Mouse (Mus musculus) heart, embryonic 10.5 days (tissue): ENCODE data around the gene Dock4. TPM values are rescaled to one million over a fixed set of nuclear protein-coding genes. Genes with fewer than 3 reads are reported as not detected.

Source experiments
- DNase-seq: peaks from one replicate; pipeline ENCODE4 v3.0.0-alpha.2; 2017; ENCODE audit warnings: low spot score
- H3K27ac ChIP-seq: fragments of 300-500 bp; sonication (generic); 2 replicates; pipeline ENCODE4 v1.5.1; 2016; ENCODE audit warnings: mild to moderate bottlenecking
- H3K27me3 ChIP-seq: fragments of 300-500 bp; sonication (generic); 2 replicates; pipeline ENCODE4 v1.6.1; 2016; ENCODE audit warnings: mild to moderate bottlenecking; ENCODE audit not compliant: poor library complexity, insufficient read depth, severe bottlenecking
- H3K36me3 ChIP-seq: fragments of 300-500 bp; sonication (generic); 2 replicates; pipeline ENCODE4 v1.6.1; 2016; ENCODE audit warnings: mild to moderate bottlenecking, moderate library complexity
- H3K4me1 ChIP-seq: fragments of 300-500 bp; sonication (generic); 2 replicates; pipeline ENCODE4 v1.6.1; 2016; ENCODE audit warnings: mild to moderate bottlenecking
- H3K4me3 ChIP-seq: fragments of 300-500 bp; sonication (generic); 2 replicates; pipeline ENCODE4 v1.5.1; 2016; ENCODE audit warnings: mild to moderate bottlenecking, moderate library complexity
- H3K9me3 ChIP-seq: fragments of 300-500 bp; sonication (generic); 2 replicates; pipeline ENCODE4 v1.6.1; 2016; ENCODE audit warnings: mild to moderate bottlenecking, moderate library complexity
- WGBS: fragments of 180-500 bp; shearing (Covaris S2); methylation state at CpG from one replicate; pipeline ENCODE4 v1.1.7; 2016; 5-methylcytosine and 5-hydroxymethylcytosine counted together
- polyA plus RNA-seq: library from polyadenylated mRNA; unstranded; fragments of >200 nt; fragmentation: Nextera tagmentation; extraction: Ambion mirVana; gene quantifications from 2 replicates; pipeline ENCODE4 v1.2.1, GENCODE M21; 2016

Gene Dock4
- polyA plus RNA-seq, 1 experiment from 2014 or later, result 10.5 TPM

DNA sequence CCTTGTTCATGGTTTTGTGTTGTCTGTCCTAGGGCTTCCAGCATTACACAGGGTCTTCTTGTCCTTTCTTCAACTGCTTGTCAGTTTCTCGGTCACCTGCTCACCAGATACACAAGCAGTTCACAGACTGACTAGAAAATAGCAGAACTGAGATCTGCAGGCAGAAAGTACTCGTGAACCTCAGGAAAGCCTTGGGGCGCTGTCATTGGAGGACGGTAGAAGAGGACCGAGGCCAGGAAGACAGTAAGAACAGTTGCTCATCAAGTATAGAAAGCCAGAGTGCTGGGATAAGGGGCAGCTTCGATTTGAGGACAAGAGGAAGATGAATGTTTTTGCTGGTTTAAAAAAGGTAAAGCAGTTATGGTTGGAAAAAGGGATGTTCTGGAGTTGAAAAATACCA is 92.6 kb downstream of the Dock4 start:
- H3K4me3 ChIP-seq, result no peak overlapping the region
- no peaks in the 10 kb centered on the region for H3K4me1 ChIP-seq
- DNase-seq, result no peak
- no peak overlapping the region for H3K27ac ChIP-seq
- no peaks in the 10 kb centered on the region for H3K9me3 ChIP-seq
- no peaks in the 10 kb centered on the region for H3K27me3 ChIP-seq
- no peaks in the 10 kb centered on the region for H3K36me3 ChIP-seq
- 81% methylated on average over 6 of the region's 6 CpGs for whole genome bisulfite sequencing

DNA sequence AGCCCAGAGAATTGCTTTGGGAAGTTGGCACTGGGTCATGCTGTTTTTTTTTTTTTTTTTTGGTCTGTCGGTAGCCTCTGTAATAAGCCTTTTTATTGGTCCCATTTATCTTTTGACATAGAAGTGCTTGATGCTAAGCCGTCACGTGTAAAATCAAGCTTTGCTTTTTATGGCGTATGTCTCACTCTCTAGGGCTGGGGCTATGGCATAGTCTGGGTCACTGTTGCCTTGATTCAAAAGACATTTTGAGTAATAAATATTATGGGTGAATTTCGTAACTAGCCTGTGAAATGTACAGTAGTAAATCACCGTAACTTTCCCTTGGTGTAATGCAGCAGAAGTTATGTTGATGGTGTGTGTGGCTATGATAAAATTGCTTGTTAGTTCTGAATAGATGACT is 93.0 kb downstream of the Dock4 start:
- Histone ChIP-seq H3K27ac (no peak overlapping the region), H3K4me3 (no peak overlapping the region), H3K27me3 (no peaks in the 10 kb centered on the region), H3K9me3 (no peaks in the 10 kb centered on the region), H3K36me3 (no peaks in the 10 kb centered on the region), H3K4me1 (no peaks in the 10 kb centered on the region)
- no peak for DNase-seq
- WGBS, result 88% methylated on average over 6 of the region's 6 CpGs

DNA sequence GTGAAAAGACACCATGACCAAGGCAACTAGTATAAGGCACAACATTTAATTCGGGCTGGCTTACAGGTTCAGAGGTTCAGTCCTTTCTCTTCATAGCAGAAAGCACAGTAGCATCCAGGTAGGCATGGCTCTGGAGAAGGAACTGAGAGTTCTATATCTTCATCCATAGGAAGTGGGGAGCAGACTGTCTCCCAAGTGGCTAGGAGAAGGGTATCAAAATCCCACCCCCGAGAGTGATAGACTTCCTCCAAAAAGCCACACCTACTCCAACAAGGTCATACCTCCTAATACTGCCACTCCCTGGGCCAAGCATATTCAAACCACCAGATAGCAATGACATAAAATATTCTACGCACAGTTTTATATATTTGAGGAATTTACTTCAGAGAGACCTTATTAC is 98.5 kb downstream of the Dock4 start:
- Histone ChIP-seq H3K27me3 (no peaks in the 10 kb centered on the region), H3K4me1 (no peaks in the 10 kb centered on the region), H3K27ac (no peak overlapping the region), H3K9me3 (no peaks in the 10 kb centered on the region), H3K36me3 (no peaks in the 10 kb centered on the region), H3K4me3 (no peak overlapping the region)
- DNase-seq, result no peak
- WGBS, result 78% methylated on average over 3 of the region's 3 CpGs

DNA sequence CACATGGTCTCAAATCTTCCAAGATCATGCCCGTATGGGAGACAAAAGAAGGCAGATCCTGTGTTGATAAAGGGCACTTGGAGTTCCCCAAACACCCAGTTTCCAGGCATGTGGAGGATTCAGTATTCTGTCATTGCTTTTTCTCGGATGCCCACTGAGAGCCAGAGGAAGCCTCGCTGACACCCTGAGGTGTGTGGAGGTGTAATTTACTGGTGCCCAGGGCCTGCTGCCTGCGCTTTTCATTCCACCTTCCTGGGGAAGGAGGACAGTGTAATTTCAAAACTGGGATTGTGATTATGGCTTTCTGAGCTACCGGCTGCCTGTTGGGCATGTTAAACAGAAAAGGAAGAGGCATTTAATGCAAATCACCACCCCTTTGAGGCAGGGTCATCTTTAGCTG is 101.1 kb downstream of the Dock4 start:
- no peaks in the 10 kb centered on the region for H3K36me3 ChIP-seq
- 46% methylated on average over 5 of the region's 5 CpGs for WGBS
- no peak overlapping the region for H3K27ac ChIP-seq
- H3K4me3 ChIP-seq, result no peak overlapping the region
- H3K27me3 ChIP-seq, result no peaks in the 10 kb centered on the region
- H3K4me1 ChIP-seq, result no peaks in the 10 kb centered on the region
- no peak for DNase-seq
- H3K9me3 ChIP-seq, result no peaks in the 10 kb centered on the region

DNA sequence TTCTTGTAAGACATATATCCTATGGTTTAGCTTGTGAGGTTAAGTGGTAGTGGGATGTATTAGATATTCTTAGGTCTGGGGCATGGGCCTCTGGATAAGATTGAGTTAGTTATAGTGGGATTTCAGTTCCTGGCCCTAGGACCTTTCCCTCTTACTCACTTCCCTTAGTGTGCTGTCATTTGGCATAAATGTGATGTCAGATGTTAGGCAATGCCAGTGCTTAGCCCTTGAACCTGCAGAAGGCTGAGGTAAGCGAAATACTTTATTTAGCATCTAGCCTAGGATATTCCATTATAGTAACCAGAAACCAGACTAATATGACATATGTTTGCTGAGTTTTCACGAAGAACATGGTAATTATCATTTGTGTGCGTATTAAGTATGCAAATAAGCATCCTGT is 105.6 kb downstream of the Dock4 start:
- Histone ChIP-seq H3K4me3 (no peak overlapping the region), H3K27ac (no peak overlapping the region), H3K27me3 (no peaks in the 10 kb centered on the region), H3K9me3 (no peaks in the 10 kb centered on the region), H3K36me3 (no peaks in the 10 kb centered on the region), H3K4me1 (no peaks in the 10 kb centered on the region)
- no peak for DNase-seq
- 82% methylated on average over 3 of the region's 3 CpGs for WGBS

DNA sequence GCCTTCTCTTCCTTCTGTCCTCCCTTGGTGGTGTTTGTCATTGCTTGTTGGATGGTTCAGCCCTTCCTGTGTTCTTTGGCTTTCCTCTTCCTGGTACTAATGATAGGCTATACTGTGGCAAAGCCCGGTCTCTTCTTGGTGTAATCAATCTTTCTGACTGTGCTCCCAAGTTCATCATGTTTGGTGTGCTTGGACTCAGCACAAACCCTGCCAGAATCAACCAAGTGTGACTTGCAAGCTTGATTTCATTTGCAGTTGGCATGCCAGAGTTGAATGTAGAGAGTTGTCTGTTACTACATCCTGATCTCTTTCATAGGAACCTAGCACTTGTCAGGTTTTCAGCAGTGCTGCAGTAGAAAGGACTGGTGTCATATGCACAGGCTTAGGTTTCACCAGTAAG is 106.4 kb downstream of the Dock4 start:
- DNase-seq, result no peak
- H3K4me1 ChIP-seq, result no peaks in the 10 kb centered on the region
- no peaks in the 10 kb centered on the region for H3K27me3 ChIP-seq
- H3K9me3 ChIP-seq, result no peaks in the 10 kb centered on the region
- no peak overlapping the region for H3K27ac ChIP-seq
- H3K36me3 ChIP-seq, result no peaks in the 10 kb centered on the region
- 71% methylated on average over 1 of the region's 1 CpGs for WGBS
- H3K4me3 ChIP-seq, result no peak overlapping the region

DNA sequence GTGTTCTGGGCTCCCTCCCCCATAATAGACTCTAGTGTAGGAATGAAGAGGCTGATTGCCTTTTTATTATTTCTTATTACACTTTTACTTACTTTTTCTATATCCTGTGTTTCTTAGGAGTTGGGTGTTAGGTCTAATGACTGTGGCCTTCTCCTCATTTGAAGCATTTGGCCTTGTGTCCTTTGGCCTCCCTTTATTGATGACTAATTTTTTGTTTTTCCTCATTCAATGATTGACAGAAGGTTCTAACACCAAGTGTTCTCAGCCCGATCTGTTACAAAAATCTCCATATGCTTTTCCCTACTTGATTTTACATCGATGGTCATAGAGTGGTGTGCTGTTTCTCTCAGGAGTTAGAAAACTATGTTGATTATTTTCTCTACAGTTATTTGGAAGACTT is 108.2 kb downstream of the Dock4 start:
- H3K27me3 ChIP-seq, result no peaks in the 10 kb centered on the region
- WGBS, result 84% methylated on average over 2 of the region's 2 CpGs
- H3K36me3 ChIP-seq, result no peaks in the 10 kb centered on the region

DNA sequence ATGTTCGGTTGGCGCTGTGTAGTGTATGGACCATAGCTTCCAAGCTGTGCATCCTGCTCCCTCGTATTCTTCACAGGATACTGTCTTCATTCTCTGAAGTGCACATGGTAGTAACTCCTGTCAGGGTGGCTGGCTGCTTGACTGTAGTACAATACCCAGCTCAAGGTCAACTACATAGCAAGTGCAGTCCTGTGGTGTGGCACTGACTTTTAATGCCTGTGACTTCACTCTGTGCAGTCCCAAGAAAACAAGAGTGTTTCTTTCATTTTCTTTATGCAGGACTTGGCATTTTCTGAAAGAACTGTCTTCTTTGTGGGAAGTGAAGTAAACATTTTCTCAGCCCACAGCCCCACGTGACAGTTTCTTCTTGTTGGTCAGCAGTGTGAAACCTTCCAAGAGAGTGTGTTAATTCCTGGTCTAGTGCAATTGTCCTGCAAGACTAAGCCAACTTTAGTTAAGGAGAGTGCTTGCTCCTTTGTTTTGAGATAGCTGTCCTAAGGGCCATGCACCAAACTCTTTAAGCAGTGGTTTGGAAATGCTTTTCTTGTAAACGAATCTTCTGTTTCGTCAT is 109.3 kb downstream of the Dock4 start:
- H3K4me1 ChIP-seq, result no peaks in the 10 kb centered on the region
- H3K36me3 ChIP-seq, result no peaks in the 10 kb centered on the region
- H3K9me3 ChIP-seq, result no peaks in the 10 kb centered on the region
- WGBS, result 86% methylated on average over 6 of the region's 6 CpGs
- no peak overlapping the region for H3K27ac ChIP-seq
- H3K27me3 ChIP-seq, result no peaks in the 10 kb centered on the region
- DNase-seq, result no peak
- no peak overlapping the region for H3K4me3 ChIP-seq

More for the DNA sequence above, 108.2 kb downstream of the Dock4 start:
- H3K27ac ChIP-seq, result no peak overlapping the region
- no peak overlapping the region for H3K4me3 ChIP-seq
- H3K4me1 ChIP-seq, result no peaks in the 10 kb centered on the region
- H3K9me3 ChIP-seq, result no peaks in the 10 kb centered on the region
- no peak for DNase-seq

DNA sequence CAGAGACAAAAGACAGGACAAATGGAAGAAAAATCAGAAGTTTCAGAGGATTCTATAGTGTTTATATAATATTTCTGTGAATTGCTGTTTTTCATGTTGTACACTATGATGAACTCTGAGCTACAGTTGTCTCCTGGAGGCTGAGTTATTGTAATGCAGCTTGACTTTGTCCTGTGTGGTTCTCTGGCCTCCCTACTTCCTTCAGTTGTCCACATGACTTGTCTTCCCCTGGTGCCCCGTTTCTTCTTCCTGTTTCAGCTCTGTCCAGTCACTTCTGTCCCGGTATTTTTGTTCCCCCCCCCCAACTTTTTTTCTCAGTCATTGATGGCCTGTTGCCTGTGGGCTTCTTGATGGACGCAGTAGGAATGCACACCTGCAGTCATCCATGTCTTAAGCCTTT is 112.8 kb downstream of the Dock4 start:
- DNase-seq, result no peak
- Histone ChIP-seq H3K4me1 (no peaks in the 10 kb centered on the region), H3K36me3 (no peaks in the 10 kb centered on the region), H3K27me3 (no peaks in the 10 kb centered on the region), H3K4me3 (no peak overlapping the region), H3K27ac (no peak overlapping the region), H3K9me3 (no peaks in the 10 kb centered on the region)
- 61% methylated on average over 3 of the region's 3 CpGs for WGBS

DNA sequence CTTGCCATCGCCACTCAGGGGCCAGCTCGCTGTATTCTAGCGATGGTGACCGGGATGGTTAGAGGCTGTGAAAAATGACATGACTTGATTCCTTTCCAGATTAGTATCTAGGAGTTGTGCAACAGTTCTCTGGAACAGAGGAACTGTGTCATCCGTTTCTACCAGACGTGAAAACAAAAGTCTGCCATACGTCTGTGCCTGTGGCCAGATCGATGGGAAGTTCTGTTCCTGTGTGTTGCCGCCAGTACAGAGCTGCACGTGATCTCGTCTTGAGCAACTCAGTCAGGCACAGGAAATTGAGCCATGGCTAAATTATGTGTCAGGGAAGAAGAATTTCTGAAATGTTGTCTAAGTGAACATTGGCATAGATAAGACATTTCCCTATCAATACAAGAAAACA is 113.4 kb downstream of the Dock4 start:
- Histone ChIP-seq H3K4me3 (no peak overlapping the region), H3K4me1 (no peaks in the 10 kb centered on the region), H3K27ac (no peak overlapping the region), H3K36me3 (no peaks in the 10 kb centered on the region), H3K27me3 (no peaks in the 10 kb centered on the region), H3K9me3 (no peaks in the 10 kb centered on the region)
- WGBS, result 66% methylated on average over 11 of the region's 11 CpGs
- DNase-seq, result no peak

DNA sequence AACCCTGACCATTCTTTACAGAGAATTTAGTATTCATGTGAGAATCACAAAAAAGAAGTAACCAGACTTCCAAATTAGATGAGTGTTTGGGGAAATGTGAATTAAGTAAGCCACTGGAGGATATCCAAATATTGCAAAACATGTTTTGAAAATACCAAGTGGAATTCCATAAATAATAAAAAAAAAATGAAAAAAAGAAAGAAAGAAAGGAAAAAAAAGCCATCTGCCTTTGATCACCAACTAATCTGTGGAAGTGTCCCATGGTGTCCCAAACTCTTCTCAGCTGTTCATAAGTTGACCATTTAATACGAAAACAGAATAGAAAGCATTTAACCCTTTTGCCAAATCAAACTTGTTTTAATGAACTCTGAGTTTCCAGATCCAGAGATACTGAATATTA is 118.0 kb downstream of the Dock4 start:
- H3K27me3 ChIP-seq, result no peaks in the 10 kb centered on the region
- H3K9me3 ChIP-seq, result no peaks in the 10 kb centered on the region
- no peak for DNase-seq
- no peak overlapping the region for H3K27ac ChIP-seq
- H3K4me1 ChIP-seq, result no peaks in the 10 kb centered on the region; the same call in 1 of the 2 replicates
- H3K4me3 ChIP-seq, result no peak overlapping the region
- H3K36me3 ChIP-seq, result no peaks in the 10 kb centered on the region
- 90% methylated on average over 1 of the region's 1 CpGs for WGBS

DNA sequence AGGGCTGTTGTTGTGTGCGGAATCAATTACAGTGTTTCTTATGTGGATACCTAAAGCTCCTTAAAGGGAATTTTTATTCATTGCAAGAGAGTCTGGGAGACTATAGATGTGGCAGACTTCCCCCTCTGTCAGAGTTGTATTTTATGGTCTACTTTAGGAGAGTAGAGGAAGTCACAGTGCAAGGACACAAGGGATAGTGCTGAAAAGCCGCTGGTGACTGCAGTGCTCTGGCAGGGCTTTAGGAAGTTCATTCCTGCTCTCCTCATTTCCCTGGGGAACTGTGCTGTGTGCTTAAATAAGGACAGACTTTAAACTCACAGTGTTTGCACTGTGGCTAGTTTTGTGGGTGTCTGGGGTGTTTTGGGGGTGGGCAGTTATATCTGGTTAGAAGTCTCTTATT is 118.5 kb downstream of the Dock4 start:
- Histone ChIP-seq H3K9me3 (no peaks in the 10 kb centered on the region), H3K4me1 (no peaks in the 10 kb centered on the region; the same call in 1 of the 2 replicates), H3K36me3 (no peaks in the 10 kb centered on the region), H3K27ac (no peak overlapping the region), H3K4me3 (no peak overlapping the region), H3K27me3 (no peaks in the 10 kb centered on the region)
- DNase-seq, result no peak
- 64% methylated on average over 2 of the region's 2 CpGs for WGBS

DNA sequence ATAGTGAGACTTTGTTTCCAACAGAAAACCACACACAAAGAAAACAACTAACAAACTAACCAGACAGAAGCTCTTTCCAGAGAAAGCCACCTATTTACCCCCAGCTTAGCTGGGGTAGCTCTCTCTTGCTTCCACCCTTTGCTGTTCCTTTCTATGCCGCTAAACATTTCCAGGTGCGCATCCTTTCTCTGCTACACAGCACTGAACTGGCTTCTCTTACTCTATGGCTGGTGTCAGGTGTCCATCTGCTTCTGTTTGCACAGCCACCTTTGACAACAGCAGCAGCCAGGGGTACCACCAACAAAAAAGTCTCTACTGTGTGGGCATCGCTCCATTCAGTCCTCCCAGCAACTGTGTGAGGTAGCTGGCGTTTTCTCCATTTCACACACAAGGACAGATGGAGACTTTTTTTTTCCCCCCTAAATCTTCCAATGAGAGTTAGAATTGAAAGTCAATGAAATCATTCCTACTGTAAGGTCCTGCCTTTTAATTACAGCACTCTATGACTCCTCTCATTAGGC is 122.7 kb downstream of the Dock4 start:
- no peaks in the 10 kb centered on the region for H3K9me3 ChIP-seq
- no peak overlapping the region for H3K4me3 ChIP-seq
- 85% methylated on average over 4 of the region's 4 CpGs for WGBS
- peaks cover 4% of the 10 kb centered on the region; the same call in 1 of the 2 replicates for H3K4me1 ChIP-seq
- no peak overlapping the region for H3K27ac ChIP-seq
- no peaks in the 10 kb centered on the region for H3K27me3 ChIP-seq
- no peak for DNase-seq
- H3K36me3 ChIP-seq, result no peaks in the 10 kb centered on the region
